Mouse (Mus musculus): ENCODE data around the gene Alpl. TPM values are rescaled to one million over a fixed set of nuclear protein-coding genes. Genes with fewer than 3 reads are reported as not detected.

The Alpl gene
- polyA plus RNA-seq, 1 experiment = 569 TPM

GRCm38 (mm10) chr4:137731891-137732290 lies 64.3 kb downstream of the Alpl start:
- Histone ChIP-seq H3K27ac (ENCODE audit: insufficient read depth, low read depth, low read length) (no peak overlapping the region), H3K36me3 (ENCODE audit: control insufficient read depth, insufficient read depth, low read length) (no peaks in the 10 kb centered on the region), H3K4me1 (ENCODE audit: control insufficient read depth, insufficient read depth, low read length) (peaks cover 11% of the 10 kb centered on the region; the same call in 1 of the 2 replicates), H3K4me3 (ENCODE audit: insufficient read depth, low read depth, low read length) (no peak overlapping the region), H3K27me3 (replicated peaks; ENCODE audit: control insufficient read depth, insufficient read depth, low read length) (no peaks in the 10 kb centered on the region)
- TF ChIP-seq POLR2A (IDR thresholded peaks at IDR 0.05; ENCODE audit: low read depth, low read length) (no peak), CTCF (conservative IDR thresholded peaks at IDR 0.05; ENCODE audit: insufficient read depth, insufficient read length, low read depth, low read length) (no peak)
- no peak for DNase-seq
- WGBS = 69% methylated on average over 10 of the region's 10 CpGs

- Histone ChIP-seq H3K4me1 (ENCODE audit: control insufficient read depth, insufficient read depth, low read length) (peaks cover under 1% of the 10 kb centered on the region; the same call in 1 of the 2 replicates), H3K27ac (ENCODE audit: insufficient read depth, low read depth, low read length) (no peak overlapping the region), H3K4me3 (ENCODE audit: insufficient read depth, low read depth, low read length) (no peak overlapping the region), H3K36me3 (ENCODE audit: control insufficient read depth, insufficient read depth, low read length) (no peaks in the 10 kb centered on the region), H3K27me3 (replicated peaks; ENCODE audit: control insufficient read depth, insufficient read depth, low read length) (no peaks in the 10 kb centered on the region)
- TF ChIP-seq CTCF (conservative IDR thresholded peaks at IDR 0.05; ENCODE audit: insufficient read depth, insufficient read length, low read depth, low read length) (no peak), POLR2A (IDR thresholded peaks at IDR 0.05; ENCODE audit: low read depth, low read length) (no peak)
- no peak for DNase-seq
- 78% methylated on average over 8 of the region's 8 CpGs for WGBS
Observed at GRCm38 (mm10) chr4:137730757-137731156, 65.4 kb downstream of the Alpl start.

- Histone ChIP-seq H3K27me3 (replicated peaks; ENCODE audit: control insufficient read depth, insufficient read depth, low read length) (no peaks in the 10 kb centered on the region), H3K4me3 (ENCODE audit: insufficient read depth, low read depth, low read length) (no peak overlapping the region), H3K36me3 (ENCODE audit: control insufficient read depth, insufficient read depth, low read length) (no peaks in the 10 kb centered on the region), H3K4me1 (ENCODE audit: control insufficient read depth, insufficient read depth, low read length) (no peaks in the 10 kb centered on the region), H3K27ac (ENCODE audit: insufficient read depth, low read depth, low read length) (no peak overlapping the region)
- peak; percentile 99 for TF ChIP-seq CTCF (conservative IDR thresholded peaks at IDR 0.05; ENCODE audit: insufficient read depth, insufficient read length, low read depth, low read length)
- no peak for TF ChIP-seq POLR2A (IDR thresholded peaks at IDR 0.05; ENCODE audit: low read depth, low read length)
- DNase-seq = peak; percentile 90
- WGBS = 15% methylated on average over 3 of the region's 3 CpGs
Observed at GRCm38 (mm10) chr4:137730134-137730533, 66.0 kb downstream of the Alpl start.

GRCm38 (mm10) chr4:137729155-137729855 lies 66.9 kb downstream of the Alpl start:
- WGBS = 39% methylated on average over 24 of the region's 24 CpGs
- DNase-seq = no peak
- Histone ChIP-seq H3K4me1 (ENCODE audit: control insufficient read depth, insufficient read depth, low read length) (0 out of 2 replicates have a peak, but pooled peaks cover 4% of the 10 kb centered on the region), H3K27ac (ENCODE audit: insufficient read depth, low read depth, low read length) (no peak overlapping the region), H3K4me3 (ENCODE audit: insufficient read depth, low read depth, low read length) (no peak overlapping the region), H3K36me3 (ENCODE audit: control insufficient read depth, insufficient read depth, low read length) (no peaks in the 10 kb centered on the region), H3K27me3 (replicated peaks; ENCODE audit: control insufficient read depth, insufficient read depth, low read length) (no peaks in the 10 kb centered on the region)
- TF ChIP-seq POLR2A (IDR thresholded peaks at IDR 0.05; ENCODE audit: low read depth, low read length) = no peak
- no peak for TF ChIP-seq CTCF (conservative IDR thresholded peaks at IDR 0.05; ENCODE audit: insufficient read depth, insufficient read length, low read depth, low read length)

- no peak overlapping the region for H3K4me3 ChIP-seq (ENCODE audit: insufficient read depth, low read depth, low read length)
- no peaks in the 10 kb centered on the region for H3K36me3 ChIP-seq (ENCODE audit: control insufficient read depth, insufficient read depth, low read length)
- TF ChIP-seq POLR2A (IDR thresholded peaks at IDR 0.05; ENCODE audit: low read depth, low read length) (no peak), CTCF (conservative IDR thresholded peaks at IDR 0.05; ENCODE audit: insufficient read depth, insufficient read length, low read depth, low read length) (no peak)
- DNase-seq = no peak
- 34% methylated on average over 17 of the region's 17 CpGs for WGBS
- H3K4me1 ChIP-seq (ENCODE audit: control insufficient read depth, insufficient read depth, low read length) = peaks cover 4% of the 10 kb centered on the region; the same call in 1 of the 2 replicates
- H3K27me3 ChIP-seq (replicated peaks; ENCODE audit: control insufficient read depth, insufficient read depth, low read length) = no peaks in the 10 kb centered on the region
- H3K27ac ChIP-seq (ENCODE audit: insufficient read depth, low read depth, low read length) = no peak overlapping the region
Observed at GRCm38 (mm10) chr4:137728399-137729154, 67.6 kb downstream of the Alpl start.

- TF ChIP-seq POLR2A (IDR thresholded peaks at IDR 0.05; ENCODE audit: low read depth, low read length) (no peak), CTCF (conservative IDR thresholded peaks at IDR 0.05; ENCODE audit: insufficient read depth, insufficient read length, low read depth, low read length) (no peak)
- peaks cover 4% of the 10 kb centered on the region; the same call in 1 of the 2 replicates for H3K4me1 ChIP-seq (ENCODE audit: control insufficient read depth, insufficient read depth, low read length)
- no peaks in the 10 kb centered on the region for H3K27me3 ChIP-seq (replicated peaks; ENCODE audit: control insufficient read depth, insufficient read depth, low read length)
- no peaks in the 10 kb centered on the region for H3K36me3 ChIP-seq (ENCODE audit: control insufficient read depth, insufficient read depth, low read length)
- 23% methylated on average over 18 of the region's 18 CpGs for WGBS
- H3K4me3 ChIP-seq (ENCODE audit: insufficient read depth, low read depth, low read length) = no peak overlapping the region
- no peak overlapping the region for H3K27ac ChIP-seq (ENCODE audit: insufficient read depth, low read depth, low read length)
- peak; percentile 54 for DNase-seq
Observed at GRCm38 (mm10) chr4:137727506-137728187, 68.5 kb downstream of the Alpl start.

Data from kidney, adult 2 months (tissue).